Mouse (Mus musculus) limb, embryonic 13.5 days (tissue): ENCODE measurements around the gene 3110021N24Rik. TPM values are rescaled to one million over a fixed set of nuclear protein-coding genes. Genes with fewer than 3 reads are reported as not detected.

Experiments used
- ATAC-seq: fragments of 200-750 bp; cut with Nextera tagmentation; 2 replicates; pipeline ENCODE4 v1.8.0; 2017; ENCODE audit warnings: low read depth, moderate number of reproducible peaks, moderate TSS enrichment; ENCODE audit not compliant: low FRiP score
- H3K27ac ChIP-seq: fragments of 300-500 bp; sonication (generic); 2 replicates; pipeline ENCODE4 v1.5.1; 2015; ENCODE audit warnings: inconsistent platforms, mild to moderate bottlenecking, moderate library complexity
- H3K27me3 ChIP-seq: fragments of 300-500 bp; sonication (generic); 2 replicates; pipeline ENCODE4 v1.6.1; 2015; ENCODE audit warnings: mild to moderate bottlenecking, inconsistent platforms
- H3K36me3 ChIP-seq: fragments of 300-500 bp; sonication (generic); 2 replicates; pipeline ENCODE4 v1.6.1; 2015; ENCODE audit warnings: inconsistent platforms, mild to moderate bottlenecking, moderate library complexity
- H3K4me1 ChIP-seq: fragments of 300-500 bp; sonication (generic); 2 replicates; pipeline ENCODE4 v1.6.1; 2015; ENCODE audit warnings: inconsistent platforms
- H3K4me2 ChIP-seq: fragments of 300-500 bp; sonication (generic); replicated peaks from 2 replicates; pipeline ENCODE4 v1.6.1; 2015; ENCODE audit warnings: inconsistent platforms, mild to moderate bottlenecking, moderate library complexity
- H3K4me3 ChIP-seq: fragments of 300-500 bp; sonication (generic); 2 replicates; pipeline ENCODE4 v1.5.1; 2015; ENCODE audit warnings: moderate library complexity, mild to moderate bottlenecking, inconsistent platforms
- H3K9ac ChIP-seq: fragments of 300-500 bp; sonication (generic); 2 replicates; pipeline ENCODE4 v1.6.1; 2015; ENCODE audit warnings: mild to moderate bottlenecking, inconsistent platforms
- H3K9me3 ChIP-seq: fragments of 300-500 bp; sonication (generic); 2 replicates; pipeline ENCODE4 v1.6.1; 2016; ENCODE audit warnings: inconsistent platforms
- WGBS: fragments of 180-500 bp; shearing (Covaris S2); methylation state at CpG from one replicate; pipeline ENCODE4 v1.1.7; 2015; 5-methylcytosine and 5-hydroxymethylcytosine counted together
- polyA plus RNA-seq: library from polyadenylated mRNA; unstranded; fragments of >200 nt; fragmentation: Nextera tagmentation; extraction: Ambion mirVana; gene quantifications from 2 replicates; pipeline ENCODE4 v1.2.1, GENCODE M21; 2015

3110021N24Rik gene
- polyA plus RNA-seq, 1 experiment from 2014 or later: 2.0 TPM

GRCm38 (mm10) chr4:108768527-108768926 lies 49.1 kb downstream of the 3110021N24Rik start:
- H3K4me2 ChIP-seq: no peak overlapping the region
- H3K9ac ChIP-seq: no peak overlapping the region
- no peak; the same call in 1 of the 2 replicates for ATAC-seq
- no peak overlapping the region for H3K4me3 ChIP-seq
- H3K27me3 ChIP-seq: no peaks in the 10 kb centered on the region
- no peaks in the 10 kb centered on the region for H3K9me3 ChIP-seq
- H3K27ac ChIP-seq: no peak overlapping the region
- no peaks in the 10 kb centered on the region for H3K4me1 ChIP-seq
- no peaks in the 10 kb centered on the region for H3K36me3 ChIP-seq

DNA sequence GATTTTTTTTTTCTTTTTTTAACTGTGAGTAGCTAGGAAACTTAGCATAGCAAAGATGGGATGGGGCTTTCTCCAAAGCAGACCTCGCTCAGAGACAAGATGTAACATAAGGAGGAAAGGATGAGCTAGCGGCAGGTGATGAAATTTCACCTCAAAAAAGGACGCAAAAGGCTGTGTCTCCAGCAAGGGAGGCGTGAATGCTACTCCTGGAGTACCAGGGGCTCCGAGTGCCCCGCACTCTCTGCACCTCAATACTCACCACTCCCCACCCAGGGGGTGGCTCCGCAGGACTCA lies 60.3 kb downstream of the 3110021N24Rik start:
- WGBS: under 1% methylated on average over 7 of the region's 7 CpGs
- ATAC-seq: no peak

DNA sequence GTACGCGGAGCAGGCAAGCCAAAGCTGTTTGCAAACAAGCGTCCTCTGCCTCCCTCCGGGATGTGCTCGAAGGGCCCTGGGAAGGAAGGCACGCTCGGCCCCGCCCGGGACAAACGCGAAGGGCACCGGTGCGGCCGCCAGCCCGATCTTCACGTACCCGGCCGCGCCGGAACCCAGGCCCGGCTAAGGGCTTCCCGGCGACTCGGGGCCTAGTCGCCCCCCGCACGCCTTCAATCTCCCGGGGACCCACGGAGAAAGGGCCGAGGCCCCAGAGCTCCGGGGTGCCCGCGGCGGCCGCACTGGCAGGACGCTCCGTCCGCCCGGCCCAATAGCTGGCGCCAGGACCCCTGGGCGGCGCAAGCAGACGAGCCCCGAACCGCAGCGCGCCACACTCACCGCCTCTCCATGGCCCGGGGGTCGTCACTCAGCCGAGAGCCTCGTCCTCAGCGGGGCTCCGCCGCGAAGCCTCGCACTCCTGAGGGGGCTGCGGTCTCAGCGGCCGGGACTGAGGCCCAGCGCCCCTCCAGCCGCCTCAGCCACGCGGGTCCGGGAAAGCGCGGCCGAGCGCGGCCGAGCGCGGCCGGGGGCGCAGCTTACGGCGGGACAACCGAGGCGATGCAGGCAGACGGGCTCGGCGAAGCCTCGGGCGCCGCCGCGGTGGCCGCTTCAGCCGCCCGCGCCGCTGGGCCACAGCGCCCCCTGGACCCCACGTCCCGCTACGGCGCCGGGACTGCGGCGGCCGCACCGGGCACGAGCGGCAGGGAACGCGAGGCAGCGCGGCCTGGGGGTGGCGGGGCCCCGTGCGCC lies 60.8 kb downstream of the 3110021N24Rik start, which contains the start of gene Zfyve9:
Gene Zfyve9 (minus strand): TSS at position 742 of the 807 bp plus-strand sequence.
- H3K9me3 ChIP-seq: no peaks in the 10 kb centered on the region
- peak within 1 kb of the TSS; percentile 74 for H3K4me2 ChIP-seq
- ATAC-seq: peak; percentile 87
- H3K27ac ChIP-seq: peak within 1 kb of the TSS; percentile 97
- no peaks in the 10 kb centered on the region for H3K27me3 ChIP-seq
- no peaks in the 10 kb centered on the region for H3K36me3 ChIP-seq
- WGBS: under 1% methylated on average over 99 of the region's 111 CpGs
- H3K4me3 ChIP-seq: peak within 1 kb of the TSS; percentile 92
- peak within 1 kb of the TSS; percentile 98 for H3K9ac ChIP-seq
- no peaks in the 10 kb centered on the region; the same call in 1 of the 2 replicates for H3K4me1 ChIP-seq

More for the DNA sequence above, 60.3 kb downstream of the 3110021N24Rik start:
- peak overlapping the region; percentile 98 for H3K9ac ChIP-seq
- H3K27ac ChIP-seq: peak overlapping the region; percentile 97
- peak overlapping the region; percentile 92 for H3K4me3 ChIP-seq
- H3K4me2 ChIP-seq: peak overlapping the region; percentile 74
- H3K9me3 ChIP-seq: no peaks in the 10 kb centered on the region
- H3K36me3 ChIP-seq: no peaks in the 10 kb centered on the region
- no peaks in the 10 kb centered on the region; the same call in 1 of the 2 replicates for H3K4me1 ChIP-seq
- H3K27me3 ChIP-seq: no peaks in the 10 kb centered on the region

DNA sequence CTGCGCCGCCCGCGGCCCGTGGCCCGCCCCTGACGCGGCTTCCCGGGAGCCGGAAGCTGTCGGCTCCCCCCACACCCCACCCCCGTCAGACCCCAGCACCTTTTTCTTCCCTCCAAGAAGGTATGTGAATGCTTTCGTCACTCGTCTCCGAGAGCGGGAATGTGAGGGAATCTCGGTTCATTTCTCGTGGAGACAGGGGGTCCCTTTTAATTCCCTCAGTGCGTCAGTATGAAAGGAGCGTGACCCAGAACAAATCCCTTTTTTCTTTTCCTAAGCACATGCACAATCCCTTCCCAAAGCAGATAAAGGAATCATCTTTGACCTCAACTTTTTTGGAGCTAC lies 61.4 kb downstream of the 3110021N24Rik start:
- WGBS: under 1% methylated on average over 18 of the region's 20 CpGs
- Histone ChIP-seq H3K9me3 (no peaks in the 10 kb centered on the region), H3K36me3 (no peaks in the 10 kb centered on the region), H3K27me3 (no peaks in the 10 kb centered on the region), H3K4me1 (no peaks in the 10 kb centered on the region; the same call in 1 of the 2 replicates), H3K27ac (peak overlapping the region; percentile 97), H3K4me3 (peak overlapping the region; percentile 92), H3K4me2 (peak overlapping the region; percentile 74), H3K9ac (peak overlapping the region; percentile 98)
- ATAC-seq: no peak

DNA sequence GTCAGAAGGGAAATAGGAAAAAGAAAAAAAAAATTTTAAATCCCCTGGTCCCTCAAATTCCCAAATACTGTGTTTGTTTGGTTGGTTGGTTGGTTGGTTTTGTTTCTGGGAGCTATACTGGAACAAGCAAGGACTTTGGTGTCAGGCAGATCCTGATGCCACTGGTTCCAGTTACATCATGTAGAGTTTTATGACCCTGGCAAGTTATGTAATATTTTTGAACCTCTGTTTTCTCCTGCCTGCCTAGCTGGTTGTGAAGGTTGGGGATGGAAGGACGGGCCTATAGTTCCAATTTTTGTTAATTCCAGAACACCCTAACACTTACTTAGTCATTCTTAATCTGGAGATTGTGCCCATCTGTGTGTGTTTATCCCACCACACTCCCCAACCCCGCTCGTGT lies 62.1 kb downstream of the 3110021N24Rik start:
- Histone ChIP-seq H3K27ac (no peak overlapping the region), H3K4me1 (no peaks in the 10 kb centered on the region; the same call in 1 of the 2 replicates), H3K9me3 (no peaks in the 10 kb centered on the region), H3K4me2 (peak overlapping the region; percentile 74), H3K27me3 (no peaks in the 10 kb centered on the region), H3K9ac (no peak overlapping the region), H3K36me3 (no peaks in the 10 kb centered on the region), H3K4me3 (no peak overlapping the region)
- ATAC-seq: no peak
- WGBS: 44% methylated on average over 3 of the region's 3 CpGs

DNA sequence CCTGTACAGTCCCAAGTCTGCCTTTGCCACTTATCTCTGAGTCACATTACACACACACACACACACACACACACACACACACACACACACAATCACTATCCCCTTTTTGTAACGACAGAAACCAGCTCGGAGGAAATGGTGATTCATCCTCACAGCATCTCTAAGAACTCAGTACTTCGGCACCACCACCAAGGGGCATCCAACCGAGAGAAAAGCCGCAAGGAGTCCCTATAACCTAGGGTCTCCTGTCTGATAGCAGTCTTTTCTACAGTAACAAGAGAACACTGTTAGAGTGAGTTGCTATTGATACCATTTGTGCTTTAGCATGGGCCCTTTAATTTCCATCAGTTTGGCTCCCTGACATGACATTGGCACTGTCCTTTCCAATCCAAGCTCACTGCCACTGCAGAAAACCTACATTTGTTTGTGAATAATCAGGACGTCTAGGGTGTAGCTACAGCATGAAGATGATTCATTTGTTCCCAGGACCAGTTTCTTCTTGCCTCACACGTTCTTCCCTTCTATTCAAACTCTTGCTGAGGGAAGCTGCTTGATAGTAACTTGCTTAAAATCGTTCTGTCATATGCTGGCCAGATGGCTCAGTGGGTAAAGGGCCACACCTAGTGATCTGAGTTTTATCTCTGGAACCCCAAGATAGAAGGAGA lies 63.1 kb downstream of the 3110021N24Rik start:
- Histone ChIP-seq H3K4me3 (no peak overlapping the region), H3K4me2 (no peak overlapping the region), H3K27ac (no peak overlapping the region), H3K36me3 (no peaks in the 10 kb centered on the region), H3K9ac (no peak overlapping the region), H3K4me1 (no peaks in the 10 kb centered on the region; the same call in 1 of the 2 replicates), H3K9me3 (no peaks in the 10 kb centered on the region), H3K27me3 (no peaks in the 10 kb centered on the region)
- ATAC-seq: no peak
- 44% methylated on average over 8 of the region's 8 CpGs for WGBS

DNA sequence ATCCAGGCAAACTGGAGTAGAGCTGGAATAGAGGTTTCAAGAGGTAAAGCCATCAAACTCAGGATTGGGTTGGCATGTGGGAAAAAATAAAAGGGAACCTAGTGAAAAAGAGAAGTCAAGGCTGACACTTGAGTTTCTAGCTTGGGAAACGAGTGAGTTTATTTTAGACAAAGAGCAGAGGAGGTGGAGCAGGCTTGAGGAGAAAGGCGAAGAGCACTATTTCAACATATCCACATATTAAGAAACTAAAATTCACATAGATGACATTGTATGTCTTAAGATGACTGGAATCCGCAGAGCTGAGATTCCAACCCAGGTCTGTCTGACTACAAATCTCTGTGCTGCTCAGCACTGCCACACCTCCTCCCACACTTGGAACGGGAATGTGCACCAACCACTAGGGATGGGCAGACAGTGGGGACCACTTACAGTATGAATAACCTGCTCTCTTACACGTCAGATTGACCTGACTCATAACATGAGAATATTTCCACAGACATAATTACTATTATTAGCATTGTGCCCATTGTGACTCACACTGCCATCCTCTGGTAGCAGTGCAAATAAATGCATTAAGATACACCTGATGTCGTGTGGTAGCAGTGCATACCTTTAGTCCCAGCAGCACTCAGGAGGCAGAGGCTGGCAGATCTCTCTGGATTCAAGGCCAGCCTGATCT lies 69.9 kb downstream of the 3110021N24Rik start:
- no peak overlapping the region for H3K27ac ChIP-seq
- no peaks in the 10 kb centered on the region for H3K36me3 ChIP-seq
- WGBS: 79% methylated on average over 6 of the region's 6 CpGs

GRCm38 (mm10) chr4:108790507-108790906 lies 71.1 kb downstream of the 3110021N24Rik start:
- no peaks in the 10 kb centered on the region for H3K9me3 ChIP-seq
- no peak for ATAC-seq
- no peaks in the 10 kb centered on the region for H3K4me1 ChIP-seq
- H3K4me3 ChIP-seq: no peak overlapping the region
- H3K4me2 ChIP-seq: no peak overlapping the region
- no peak overlapping the region for H3K9ac ChIP-seq
- H3K27ac ChIP-seq: no peak overlapping the region
- H3K36me3 ChIP-seq: no peaks in the 10 kb centered on the region
- H3K27me3 ChIP-seq: no peaks in the 10 kb centered on the region
- 74% methylated on average over 1 of the region's 1 CpGs for WGBS

More for the DNA sequence above, 69.9 kb downstream of the 3110021N24Rik start:
- Histone ChIP-seq H3K4me1 (no peaks in the 10 kb centered on the region), H3K4me3 (no peak overlapping the region), H3K27me3 (no peaks in the 10 kb centered on the region), H3K9ac (no peak overlapping the region), H3K9me3 (no peaks in the 10 kb centered on the region), H3K4me2 (no peak overlapping the region)
- no peak for ATAC-seq

DNA sequence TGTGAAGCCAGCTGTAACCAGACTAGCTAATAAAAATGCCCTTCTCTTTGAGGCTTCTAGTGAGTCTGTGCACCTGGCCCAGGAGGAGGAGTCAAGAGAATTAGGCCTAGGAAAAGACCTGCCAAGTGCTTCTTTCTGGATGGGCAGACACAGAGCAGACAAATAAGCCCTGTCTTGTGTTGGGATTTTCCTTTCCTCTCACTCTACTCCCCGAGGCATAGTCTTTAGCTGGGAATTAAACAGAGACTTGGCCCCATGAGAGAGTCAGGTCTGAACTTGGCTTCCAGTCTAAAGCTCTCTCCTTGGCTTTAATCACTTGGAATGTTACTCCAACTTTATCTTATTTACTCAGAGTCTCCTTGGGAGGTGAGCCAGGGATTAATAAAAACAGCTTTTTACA lies 74.5 kb downstream of the 3110021N24Rik start:
- H3K4me1 ChIP-seq: no peaks in the 10 kb centered on the region
- H3K36me3 ChIP-seq: no peaks in the 10 kb centered on the region
- H3K9ac ChIP-seq: no peak overlapping the region
- no peak for ATAC-seq
- WGBS: 58% methylated on average over 1 of the region's 1 CpGs
- no peak overlapping the region for H3K27ac ChIP-seq
- H3K4me2 ChIP-seq: no peak overlapping the region
- H3K4me3 ChIP-seq: no peak overlapping the region
- no peaks in the 10 kb centered on the region for H3K9me3 ChIP-seq
- H3K27me3 ChIP-seq: no peaks in the 10 kb centered on the region

GRCm38 (mm10) chr4:108796701-108797100 lies 77.3 kb downstream of the 3110021N24Rik start:
- 36% methylated on average over 4 of the region's 4 CpGs for WGBS
- ATAC-seq: no peak
- Histone ChIP-seq H3K4me3 (no peak overlapping the region), H3K27me3 (no peaks in the 10 kb centered on the region), H3K9ac (no peak overlapping the region), H3K4me2 (no peak overlapping the region), H3K36me3 (no peaks in the 10 kb centered on the region), H3K9me3 (no peaks in the 10 kb centered on the region), H3K4me1 (no peaks in the 10 kb centered on the region), H3K27ac (no peak overlapping the region)

- H3K4me1 ChIP-seq: no peaks in the 10 kb centered on the region
- WGBS: 58% methylated on average over 2 of the region's 2 CpGs
- H3K27ac ChIP-seq: no peak overlapping the region
- H3K36me3 ChIP-seq: no peaks in the 10 kb centered on the region
- no peaks in the 10 kb centered on the region for H3K27me3 ChIP-seq
- ATAC-seq: no peak
- H3K4me2 ChIP-seq: no peak overlapping the region
- H3K9ac ChIP-seq: no peak overlapping the region
- H3K9me3 ChIP-seq: no peaks in the 10 kb centered on the region
- no peak overlapping the region for H3K4me3 ChIP-seq
Measured at GRCm38 (mm10) chr4:108798083-108798830, 78.8 kb downstream of the 3110021N24Rik start.

GRCm38 (mm10) chr4:108803535-108803934 lies 84.1 kb downstream of the 3110021N24Rik start:
- Histone ChIP-seq H3K27me3 (no peaks in the 10 kb centered on the region), H3K27ac (no peak overlapping the region), H3K9me3 (no peaks in the 10 kb centered on the region), H3K4me1 (no peaks in the 10 kb centered on the region), H3K4me2 (no peak overlapping the region), H3K36me3 (no peaks in the 10 kb centered on the region), H3K4me3 (no peak overlapping the region), H3K9ac (no peak overlapping the region)
- ATAC-seq: no peak
- WGBS: 81% methylated on average over 2 of the region's 2 CpGs
